Mouse (Mus musculus) midbrain, embryonic 11.5 days (tissue): ENCODE data around the gene Wnt11. TPM values are rescaled to one million over a fixed set of nuclear protein-coding genes. Genes with fewer than 3 reads are reported as not detected.
A peak's percentile ranks its signal among the peaks of the same experiment; 100 is the strongest.

Source experiments
- ATAC-seq: fragments of 200-750 bp; cut with Nextera tagmentation; 2 replicates; pipeline ENCODE4 v1.8.0; 2017; ENCODE audit warnings: moderate TSS enrichment, moderate library complexity; ENCODE audit not compliant: low FRiP score
- DNase-seq: peaks from one replicate; pipeline ENCODE4 v3.0.0; 2015; ENCODE audit warnings: low spot score; ENCODE audit errors: missing footprints
- H3K27ac ChIP-seq: fragments of 300-500 bp; sonication (generic); 2 replicates; pipeline ENCODE4 v1.5.1; 2014; ENCODE audit warnings: low read depth, low read length
- H3K27me3 ChIP-seq: fragments of 300-500 bp; sonication (generic); 2 replicates; pipeline ENCODE4 v1.6.1; 2014; ENCODE audit warnings: mild to moderate bottlenecking, low read length, moderate library complexity, mixed read lengths; ENCODE audit not compliant: control insufficient read depth, insufficient read depth
- H3K36me3 ChIP-seq: fragments of 300-500 bp; sonication (generic); 2 replicates; pipeline ENCODE4 v1.6.1; 2014; ENCODE audit warnings: mild to moderate bottlenecking, low read length, moderate library complexity, mixed read lengths; ENCODE audit not compliant: control insufficient read depth, insufficient read depth
- H3K4me1 ChIP-seq: fragments of 300-500 bp; sonication (generic); 2 replicates; pipeline ENCODE4 v1.6.1; 2014; ENCODE audit warnings: low read length; ENCODE audit not compliant: control insufficient read depth, insufficient read depth
- H3K4me2 ChIP-seq: fragments of 300-500 bp; sonication (generic); 2 replicates; pipeline ENCODE4 v1.6.1; 2014; ENCODE audit warnings: mild to moderate bottlenecking, moderate library complexity
- H3K4me3 ChIP-seq: fragments of 300-500 bp; sonication (generic); 2 replicates; pipeline ENCODE4 v1.5.1; 2014; ENCODE audit warnings: low read depth, low read length
- H3K9ac ChIP-seq: fragments of 300-500 bp; sonication (generic); 2 replicates; pipeline ENCODE4 v1.6.1; 2014; ENCODE audit warnings: low read length
- H3K9me3 ChIP-seq: fragments of 300-500 bp; sonication (generic); 2 replicates; pipeline ENCODE4 v1.6.1; 2016; ENCODE audit warnings: low read length; ENCODE audit not compliant: control insufficient read depth
- WGBS: fragments of 180-500 bp; shearing (Covaris S2); extraction: QIAGEN DNeasy Blood & Tissue Kit; methylation state at CpG from one replicate; pipeline ENCODE4 v1.1.7; 2014; 5-methylcytosine and 5-hydroxymethylcytosine counted together
- polyA plus RNA-seq: library from polyadenylated mRNA; unstranded; fragments of >200 nt; fragmentation: Nextera tagmentation; extraction: Ambion mirVana; gene quantifications from 2 replicates; pipeline ENCODE4 v1.2.1, GENCODE M21; 2014

Wnt11 gene
- polyA plus RNA-seq, 1 experiment from 2014 or later, result 0.71 TPM

DNA sequence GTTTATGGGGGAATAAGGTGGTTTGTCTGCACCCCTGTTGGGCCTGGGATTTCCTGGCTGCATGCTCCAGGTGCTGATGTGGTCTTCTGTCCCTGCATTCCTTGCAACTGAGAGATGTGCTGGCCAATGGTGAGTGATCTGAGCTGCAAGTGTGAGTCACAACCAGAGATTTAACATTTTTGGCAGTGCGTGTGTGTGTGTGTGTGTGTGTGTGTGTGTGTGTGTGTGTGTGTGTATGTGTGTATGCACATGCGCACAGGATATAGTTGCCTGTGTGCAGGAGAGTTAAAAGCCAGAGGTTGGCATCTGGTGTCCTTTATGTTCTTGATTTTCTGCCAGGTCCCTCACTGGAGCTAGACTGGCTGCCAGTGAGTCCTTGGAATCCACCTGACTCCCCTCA lies 44.3 kb downstream of the Wnt11 start:
- H3K27me3 ChIP-seq, result 0 out of 2 replicates have a peak, but pooled peaks cover 2% of the 10 kb centered on the region
- 0 out of 2 replicates have a peak, but pooled peaks cover 2% of the 10 kb centered on the region for H3K4me1 ChIP-seq
- H3K4me2 ChIP-seq, result no peak overlapping the region
- H3K9me3 ChIP-seq, result no peaks in the 10 kb centered on the region
- H3K9ac ChIP-seq, result no peak overlapping the region
- H3K27ac ChIP-seq, result no peak overlapping the region
- DNase-seq (no peak), ATAC-seq (no peak)
- H3K36me3 ChIP-seq, result no peaks in the 10 kb centered on the region
- 91% methylated on average over 2 of the region's 2 CpGs for WGBS
- H3K4me3 ChIP-seq, result no peak overlapping the region

DNA sequence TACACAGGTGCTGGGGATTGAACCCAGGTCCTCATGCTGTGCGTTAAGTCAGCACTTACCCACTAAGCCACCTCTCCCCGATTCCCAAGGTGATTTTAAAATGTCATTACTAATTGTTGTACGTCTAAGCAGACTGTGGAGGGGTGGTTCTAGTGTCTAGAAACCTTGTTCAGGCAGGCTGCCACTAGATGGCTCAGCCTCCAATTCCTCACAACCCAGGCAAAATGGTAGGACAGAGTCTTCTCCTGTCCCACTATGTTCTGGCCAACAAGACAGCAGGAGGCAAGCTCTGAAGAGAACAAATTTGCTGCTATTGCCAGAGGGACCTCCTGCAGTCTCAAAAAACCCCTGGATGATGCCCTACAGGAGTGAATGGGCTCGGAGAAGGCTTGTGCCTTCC lies 47.0 kb downstream of the Wnt11 start:
- DNase-seq (no peak), ATAC-seq (no peak)
- Histone ChIP-seq H3K27ac (no peak overlapping the region), H3K4me3 (no peak overlapping the region), H3K27me3 (no peaks in the 10 kb centered on the region), H3K9ac (no peak overlapping the region), H3K4me2 (no peak overlapping the region), H3K4me1 (no peaks in the 10 kb centered on the region), H3K9me3 (no peaks in the 10 kb centered on the region), H3K36me3 (no peaks in the 10 kb centered on the region)
- WGBS, result 76% methylated on average over 4 of the region's 4 CpGs

DNA sequence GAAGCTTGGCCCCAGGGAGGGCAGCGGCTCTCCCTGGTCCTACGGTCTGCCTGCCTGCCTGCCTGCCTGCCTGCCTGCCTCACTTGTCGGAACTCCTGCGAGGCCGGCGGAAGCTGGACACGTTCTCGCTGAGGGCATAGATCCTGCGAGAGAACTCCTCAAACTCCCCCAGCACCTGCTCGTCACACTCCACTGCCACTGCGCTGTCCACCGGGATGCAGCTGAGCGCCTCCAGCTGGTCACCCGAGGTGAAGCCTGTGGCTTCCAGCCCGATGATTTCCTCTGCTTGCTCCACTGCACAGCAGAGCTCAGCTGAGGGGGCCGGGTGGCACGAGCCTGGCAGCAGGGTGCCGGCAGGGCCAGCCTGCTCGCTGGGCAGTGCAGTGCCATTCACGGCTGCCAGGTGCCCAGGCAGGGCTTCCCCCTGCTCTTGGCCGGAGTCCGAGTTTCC lies 52.9 kb downstream of the Wnt11 start:
- Histone ChIP-seq H3K27ac (no peak overlapping the region), H3K36me3 (no peaks in the 10 kb centered on the region), H3K9ac (no peak overlapping the region), H3K4me3 (no peak overlapping the region), H3K4me1 (peaks cover 14% of the 10 kb centered on the region), H3K27me3 (no peaks in the 10 kb centered on the region), H3K9me3 (no peaks in the 10 kb centered on the region), H3K4me2 (no peak overlapping the region)
- DNase-seq (peak; percentile 90), ATAC-seq (peak; percentile 68; the same call in 1 of the 2 replicates)
- WGBS, result 34% methylated on average over 22 of the region's 22 CpGs

DNA sequence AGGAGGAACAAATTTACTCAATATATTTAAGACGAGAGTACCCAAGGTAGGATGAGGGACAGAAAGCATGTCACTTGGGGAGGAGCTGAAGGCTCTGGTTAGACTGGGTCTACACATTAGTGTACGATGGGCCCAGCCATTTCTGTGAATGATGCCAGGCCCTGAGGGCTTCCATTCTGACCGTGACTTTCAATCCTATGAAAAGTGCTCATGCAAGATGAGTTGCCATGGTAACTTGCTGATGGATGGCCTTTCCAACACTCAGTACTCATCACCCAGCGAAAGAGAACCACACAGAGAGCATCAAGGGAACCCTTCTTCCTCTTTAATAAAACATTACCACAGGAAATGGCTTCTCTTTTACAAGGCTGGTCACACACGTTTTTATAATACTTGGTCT lies 53.9 kb downstream of the Wnt11 start:
- DNase-seq, result no peak
- WGBS, result 57% methylated on average over 5 of the region's 5 CpGs

GRCm38 (mm10) chr7:98889211-98889610 lies 54.3 kb downstream of the Wnt11 start:
- no peaks in the 10 kb centered on the region for H3K9me3 ChIP-seq
- no peaks in the 10 kb centered on the region for H3K36me3 ChIP-seq
- H3K27me3 ChIP-seq, result no peaks in the 10 kb centered on the region
- DNase-seq (no peak), ATAC-seq (0 out of 2 replicates have a peak, but pooled peaks have one; percentile 48)
- WGBS, result 74% methylated on average over 7 of the region's 7 CpGs
- H3K4me3 ChIP-seq, result no peak overlapping the region
- no peak overlapping the region for H3K27ac ChIP-seq
- H3K4me1 ChIP-seq, result peaks cover 14% of the 10 kb centered on the region
- no peak overlapping the region for H3K4me2 ChIP-seq
- H3K9ac ChIP-seq, result no peak overlapping the region

More for the DNA sequence above, 53.9 kb downstream of the Wnt11 start:
- H3K9ac ChIP-seq, result no peak overlapping the region
- no peak overlapping the region for H3K4me3 ChIP-seq
- no peaks in the 10 kb centered on the region for H3K27me3 ChIP-seq
- H3K27ac ChIP-seq, result no peak overlapping the region
- no peak overlapping the region for H3K4me2 ChIP-seq
- H3K9me3 ChIP-seq, result no peaks in the 10 kb centered on the region
- ATAC-seq, result no peak
- H3K36me3 ChIP-seq, result no peaks in the 10 kb centered on the region
- H3K4me1 ChIP-seq, result peaks cover 14% of the 10 kb centered on the region

- H3K4me1 ChIP-seq, result peaks cover 14% of the 10 kb centered on the region
Observed at GRCm38 (mm10) chr7:98893144-98893543, 58.2 kb downstream of the Wnt11 start.

GRCm38 (mm10) chr7:98894305-98894704 lies 59.4 kb downstream of the Wnt11 start:
- H3K27ac ChIP-seq, result no peak overlapping the region
- DNase-seq, result no peak
- H3K9me3 ChIP-seq, result no peaks in the 10 kb centered on the region
- 88% methylated on average over 5 of the region's 5 CpGs for WGBS
- H3K4me2 ChIP-seq, result no peak overlapping the region
- H3K27me3 ChIP-seq, result no peaks in the 10 kb centered on the region
- no peak for ATAC-seq
- no peaks in the 10 kb centered on the region for H3K36me3 ChIP-seq
- no peak overlapping the region for H3K9ac ChIP-seq
- peaks cover 7% of the 10 kb centered on the region for H3K4me1 ChIP-seq
- H3K4me3 ChIP-seq, result no peak overlapping the region

More at GRCm38 (mm10) chr7:98893144-98893543, 58.2 kb downstream of the Wnt11 start:
- H3K9ac ChIP-seq, result no peak overlapping the region
- H3K9me3 ChIP-seq, result no peaks in the 10 kb centered on the region
- H3K4me3 ChIP-seq, result no peak overlapping the region
- H3K4me2 ChIP-seq, result no peak overlapping the region
- DNase-seq (no peak), ATAC-seq (no peak)
- WGBS, result 80% methylated on average over 5 of the region's 5 CpGs
- no peaks in the 10 kb centered on the region for H3K27me3 ChIP-seq
- H3K27ac ChIP-seq, result no peak overlapping the region
- no peaks in the 10 kb centered on the region for H3K36me3 ChIP-seq

DNA sequence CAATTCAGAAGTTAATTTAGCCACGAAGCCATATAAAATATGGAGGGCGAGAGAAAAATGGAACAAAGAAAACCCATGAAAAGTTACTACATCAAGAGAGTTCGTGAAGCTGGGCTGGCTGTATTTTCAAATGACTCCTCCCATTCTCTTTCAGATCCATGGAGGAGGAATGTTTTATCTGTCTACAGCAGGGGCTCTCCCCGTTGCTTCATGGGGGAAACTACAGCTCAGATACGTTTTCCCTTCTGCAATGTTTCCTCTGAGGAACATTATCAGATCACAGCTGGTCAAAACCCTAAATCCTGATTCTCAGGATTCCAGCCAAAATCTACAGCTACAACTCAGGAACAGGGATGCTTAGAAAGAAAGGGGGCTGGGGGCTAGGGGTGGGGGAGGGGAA lies 59.9 kb downstream of the Wnt11 start:
- H3K36me3 ChIP-seq, result no peaks in the 10 kb centered on the region
- WGBS, result 46% methylated on average over 5 of the region's 5 CpGs

DNA sequence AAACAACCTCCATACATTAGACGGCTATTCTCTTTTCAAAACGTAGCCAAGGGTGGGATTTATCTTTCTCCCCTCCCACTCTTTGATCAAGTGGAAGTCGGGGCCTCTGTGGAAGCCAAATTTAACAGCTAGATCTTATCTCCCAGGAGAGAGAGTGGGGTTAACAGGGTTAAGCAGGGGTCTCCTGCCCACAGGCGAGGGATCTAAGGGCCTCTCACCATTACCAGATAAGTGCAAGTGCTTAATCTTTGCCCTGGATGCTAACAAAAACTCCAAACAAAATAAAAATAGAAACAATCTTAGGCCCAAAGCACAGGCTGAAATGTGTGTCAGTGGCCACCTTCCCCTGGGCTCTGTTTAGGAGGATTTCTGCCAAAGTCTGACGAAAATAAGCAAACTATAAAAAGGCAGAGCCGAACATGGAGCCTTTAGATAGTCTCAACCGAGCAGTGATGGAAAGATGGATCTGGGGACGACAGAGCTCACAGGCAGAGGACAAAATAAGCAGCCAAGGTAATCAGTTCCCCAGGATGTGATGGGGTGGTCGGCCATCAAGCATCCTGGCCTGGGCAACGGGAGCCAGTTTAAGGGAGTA lies 60.7 kb downstream of the Wnt11 start:
- DNase-seq (no peak), ATAC-seq (no peak)
- Histone ChIP-seq H3K4me3 (no peak overlapping the region), H3K27ac (no peak overlapping the region), H3K9ac (no peak overlapping the region), H3K9me3 (no peaks in the 10 kb centered on the region), H3K27me3 (no peaks in the 10 kb centered on the region), H3K4me2 (no peak overlapping the region), H3K36me3 (no peaks in the 10 kb centered on the region), H3K4me1 (peaks cover 3% of the 10 kb centered on the region; the same call in 1 of the 2 replicates)
- WGBS, result 51% methylated on average over 10 of the region's 10 CpGs

More for the DNA sequence above, 59.9 kb downstream of the Wnt11 start:
- ATAC-seq (no peak), DNase-seq (no peak)
- H3K4me2 ChIP-seq, result no peak overlapping the region
- H3K9ac ChIP-seq, result no peak overlapping the region
- no peaks in the 10 kb centered on the region for H3K9me3 ChIP-seq
- no peaks in the 10 kb centered on the region for H3K27me3 ChIP-seq
- H3K4me3 ChIP-seq, result no peak overlapping the region
- H3K4me1 ChIP-seq, result peaks cover 5% of the 10 kb centered on the region; the same call in 1 of the 2 replicates
- no peak overlapping the region for H3K27ac ChIP-seq
